In genomic region chr14:19992873-19993569, GRCm38 (mm10) we compare ENCODE assay signal across 18 mouse cellular contexts. TPM values are rescaled to one million over a fixed set of nuclear protein-coding genes. Genes with fewer than 3 reads are reported as not detected.
DNase-seq lines count a peak whose midpoint lies in the region; ATAC-seq and TF ChIP-seq lines count a peak whose summit lies in the region.
"Had no signal": no experiment of that assay in that cellular context is flagged by ENCODE, and none has a peak within 500 bp of the region (broad histone marks: within the 10 kb centered on the region; RNA-seq: fewer than 3 reads in every experiment).

No protein-coding gene starts in this region.

- TF ChIP-seq RAD21 in MEL (IDR thresholded peaks at IDR 0.05; ENCODE audit: low read depth, low read length): no peak

- H3K9me3 ChIP-seq in MEL (replicated peaks; ENCODE audit: insufficient read depth, low read length): no peaks in the 10 kb centered on the region
- H3K9me3 ChIP-seq: embryonic facial prominence, embryonic 12.5 days; forebrain, embryonic 12.5 days; heart, embryonic 12.5 days had no signal

- H3K4me3 ChIP-seq in MEL (ENCODE audit: control insufficient read depth in 1 of 2, insufficient read depth in 1 of 2, low read depth in 2 of 2, low read length in 2 of 2): no peak overlapping the region
- H3K4me3 ChIP-seq: embryonic facial prominence, embryonic 12.5 days; forebrain, embryonic 12.5 days; heart, embryonic 12.5 days had no signal

- DNase-seq in CD4-positive helper T cell, adult 2 months (ENCODE audit: low read depth, low spot score): peak; percentile 59
- DNase-seq in MEL (ENCODE audit: low read depth, low spot score): peak; percentile 21
- DNase-seq in cerebellum, postnatal 4 days (ENCODE audit: low spot score in 2 of 2): no peak
- DNase-seq in Muller cell, postnatal 12 days (ENCODE audit: inconsistent ontology term): no peak
- DNase-seq in right cerebral cortex, postnatal 14 days: no peak
- DNase-seq: adrenal gland, postnatal 10 days; cerebellum, adult 2 months; cerebellum, postnatal 10 days; gastrocnemius, postnatal 10 days; kidney, adult 18-20 months had no signal

- ATAC-seq in CD4-positive, CD25-positive, alpha-beta regulatory T cell, adult 4 months: peak; percentile 69
- peak; percentile 73 for ATAC-seq in inflammation-experienced regulatory T-cells, adult 6 months
- no peak for ATAC-seq in erythroid progenitor cell, adult 5-6 weeks (replicated peaks; ENCODE audit: low FRiP score, poor library complexity, severe bottlenecking)
- ATAC-seq: forebrain, embryonic 16.5 days; hindbrain, embryonic 16.5 days had no signal

- no peak for TF ChIP-seq POLR2A in MEL (IDR thresholded peaks at IDR 0.05; ENCODE audit: control insufficient read depth in 1 of 2, insufficient read depth in 1 of 2, low read depth in 1 of 2, low read length in 2 of 2, poor library complexity in 1 of 2)

- H3K79me2 ChIP-seq in MEL (ENCODE audit: control insufficient read depth, insufficient read depth, low read length, poor library complexity): no peaks in the 10 kb centered on the region

- H3K9ac ChIP-seq in MEL (ENCODE audit: control insufficient read depth, low read depth, low read length, poor library complexity, severe bottlenecking): no peak overlapping the region
- H3K9ac ChIP-seq: embryonic facial prominence, embryonic 12.5 days; forebrain, embryonic 12.5 days; heart, embryonic 12.5 days had no signal

- peaks cover 0 to 4% of the 10 kb centered on the region in 2 experiments; a peak in 2 of 4 replicates for H3K36me3 ChIP-seq in MEL (ENCODE audit: control insufficient read depth in 1 of 2, insufficient read depth in 2 of 2, low read length in 2 of 2)
- H3K36me3 ChIP-seq: embryonic facial prominence, embryonic 12.5 days; forebrain, embryonic 12.5 days; heart, embryonic 12.5 days had no signal

- no peak for TF ChIP-seq EP300 in MEL (IDR thresholded peaks at IDR 0.05; ENCODE audit: low read depth in 1 of 2, low read length in 2 of 2)

- H3K4me1 ChIP-seq in MEL (ENCODE audit: control insufficient read depth in 1 of 2, insufficient read depth in 2 of 2, low read length in 2 of 2): no peaks in the 10 kb centered on the region
- H3K4me1 ChIP-seq: embryonic facial prominence, embryonic 12.5 days; heart, embryonic 12.5 days had no signal

- TF ChIP-seq CTCF in MEL (IDR thresholded peaks at IDR 0.05 in 2 of 3, conservative IDR thresholded peaks at IDR 0.05 in 1 of 3; ENCODE audit: control insufficient read depth in 1 of 3, insufficient read depth in 1 of 3, low read depth in 2 of 3, low read length in 3 of 3, poor library complexity in 1 of 3, severe bottlenecking in 1 of 3): no peak

- no peak overlapping the region for H3K27ac ChIP-seq in MEL (ENCODE audit: control insufficient read depth, low read depth, low read length)
- H3K27ac ChIP-seq: embryonic facial prominence, embryonic 12.5 days; forebrain, embryonic 12.5 days had no signal

- peaks cover 0 to 1% of the 10 kb centered on the region in 2 experiments; a peak in 2 of 4 replicates for H3K27me3 ChIP-seq in MEL (ENCODE audit: control insufficient read depth in 1 of 2, insufficient read depth in 2 of 2, low read length in 2 of 2)
- H3K27me3 ChIP-seq: embryonic facial prominence, embryonic 12.5 days; forebrain, embryonic 12.5 days; heart, embryonic 12.5 days had no signal

TF ChIP-seq in MEL, 35 proteins besides CTCF, POLR2A, EP300 and RAD21:
- TF ChIP-seq NRF1 (IDR thresholded peaks at IDR 0.05; ENCODE audit: insufficient read depth, low read depth, low read length, poor library complexity, severe bottlenecking): no peak
- no peak for TF ChIP-seq ELF1 (IDR thresholded peaks at IDR 0.05; ENCODE audit: low read depth, low read length)
- 0 out of 2 replicates have a peak, but pooled peaks have one; percentile 39 for TF ChIP-seq GATA1 (IDR thresholded peaks at IDR 0.05; ENCODE audit: low read depth, low read length)

RNA-seq across cellular contexts. Expression of gene Gng2, which starts 15.6 kb away (rescaled TPM):
- 10 to 100 TPM; 39.1 to 54.2 TPM for polyA plus RNA-seq in CD4-positive, CD25-positive, alpha-beta regulatory T cell, adult 4 months (2017; shearing (Covaris generic))
- 3.3 and 8.9 TPM in 2 replicates for total RNA-seq in MEL (2012; rRNA removed)
- polyA plus RNA-seq in MEL (2012; ENCODE audit: insufficient read depth in 1 of 2, insufficient read length in 2 of 2, low read depth in 1 of 2, low replicate concordance in 2 of 2, missing spikeins in 1 of 2): 10 to 100 TPM in 1 of 2 experiments, not detected in 1; 17.2 TPM
- polyA plus RNA-seq in inflammation-experienced regulatory T-cells, adult 6 months (2017; shearing (Covaris generic)): 100 to 1,000 TPM in 1 of 3 experiments, 10 to 100 TPM in 2; 56.4 to 107 (median 59.1) TPM
- total RNA-seq in erythroid progenitor cell, adult 5-6 weeks (2015; ENCODE audit: low replicate concordance): 18.4 and 21.4 TPM in 2 replicates
- 4.6 and 6.6 TPM in 2 replicates for total RNA-seq in erythroid progenitor cell, adult 5-6 weeks (2017; ENCODE audit: low replicate concordance)

Comparison
In these comparisons a context has a peak if more than half of its experiments do, and no peak if none do; other contexts are left out.
1. DNase-seq: peak in CD4-positive helper T cell, adult 2 months (single experiment) and MEL (single experiment); none in cerebellum, postnatal 4 days (0 of 2), Muller cell, postnatal 12 days (single experiment) and right cerebral cortex, postnatal 14 days (single experiment).